Mouse (Mus musculus): Measurements from ENCODE around the gene Clstn2. TPM values are rescaled to one million over a fixed set of nuclear protein-coding genes. Genes with fewer than 3 reads are reported as not detected.

Clstn2 gene
- total and polyA plus RNA-seq, 3 experiments: 0.05 TPM; not detected in 2

DNA sequence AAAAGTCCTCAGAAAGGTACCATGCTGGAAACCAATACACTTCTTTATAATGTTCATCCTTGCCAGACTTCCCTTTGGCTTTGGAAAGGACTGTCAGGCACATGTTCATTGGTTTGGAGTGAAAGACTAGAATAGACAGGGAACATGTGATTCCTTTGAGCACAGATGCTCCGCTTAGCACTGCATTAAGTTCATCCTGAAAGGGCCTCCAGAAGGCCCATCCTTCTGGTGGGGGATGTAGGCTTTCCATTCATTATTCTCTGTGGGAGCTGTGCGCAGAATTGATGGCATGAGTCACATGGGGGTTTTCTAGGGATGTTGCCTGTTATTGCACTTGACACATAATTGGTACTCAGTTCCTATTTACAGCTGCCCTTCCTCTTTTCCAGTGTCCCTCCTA, 498.8 kb downstream of the Clstn2 start:
- ATAC-seq (ENCODE audit: extremely low read depth, insufficient number of reproducible peaks, low FRiP score, poor library complexity, severe bottlenecking) (no peak), DNase-seq (ENCODE audit: low spot score) (no peak)
- H3K4me3 ChIP-seq (ENCODE audit: low read depth, low read length): no peak overlapping the region
- no peaks in the 10 kb centered on the region for H3K27me3 ChIP-seq (ENCODE audit: insufficient read depth, low read length)
- TF ChIP-seq GATA1 (IDR thresholded peaks at IDR 0.05; ENCODE audit: borderline replicate concordance, low read length): no peak
- TF ChIP-seq TAL1 (conservative IDR thresholded peaks at IDR 0.05; ENCODE audit: low read depth, low read length): no peak
- TF ChIP-seq CTCF (IDR thresholded peaks at IDR 0.05; ENCODE audit: low read depth, low read length): no peak
- TF ChIP-seq GATA2 (IDR thresholded peaks at IDR 0.05; ENCODE audit: borderline replicate concordance, low read depth, low read length): no peak
- TF ChIP-seq POLR2AphosphoS5 (IDR thresholded peaks at IDR 0.05; ENCODE audit: insufficient replicate concordance, low read depth, low read length): no peak
- no peaks in the 10 kb centered on the region for H3K36me3 ChIP-seq (replicated peaks)
- peaks cover 53% of the 10 kb centered on the region for H3K9me3 ChIP-seq (replicated peaks)
- H3K4me1 ChIP-seq (ENCODE audit: insufficient read depth, low read depth, low read length): no peaks in the 10 kb centered on the region

- no peak for TF ChIP-seq CTCF (IDR thresholded peaks at IDR 0.05; ENCODE audit: low read depth, low read length)
- TF ChIP-seq GATA1 (IDR thresholded peaks at IDR 0.05; ENCODE audit: borderline replicate concordance, low read length): no peak
- TF ChIP-seq POLR2AphosphoS5 (IDR thresholded peaks at IDR 0.05; ENCODE audit: insufficient replicate concordance, low read depth, low read length): no peak
- no peak for TF ChIP-seq TAL1 (conservative IDR thresholded peaks at IDR 0.05; ENCODE audit: low read depth, low read length)
- TF ChIP-seq GATA2 (IDR thresholded peaks at IDR 0.05; ENCODE audit: borderline replicate concordance, low read depth, low read length): no peak
- no peak for DNase-seq (ENCODE audit: low spot score)
- H3K4me3 ChIP-seq (ENCODE audit: low read depth, low read length): no peak overlapping the region
These were observed 499.7 kb downstream of the Clstn2 start for GRCm38 (mm10) chr9:97533306-97533705.

GRCm38 (mm10) chr9:97532536-97532935, 500.4 kb downstream of the Clstn2 start:
- ATAC-seq (ENCODE audit: extremely low read depth, insufficient number of reproducible peaks, low FRiP score, poor library complexity, severe bottlenecking): no peak
- DNase-seq (ENCODE audit: low spot score): no peak

More at GRCm38 (mm10) chr9:97533306-97533705, 499.7 kb downstream of the Clstn2 start:
- Histone ChIP-seq H3K27me3 (ENCODE audit: insufficient read depth, low read length) (no peaks in the 10 kb centered on the region), H3K9me3 (replicated peaks) (peaks cover 53% of the 10 kb centered on the region), H3K4me1 (ENCODE audit: insufficient read depth, low read depth, low read length) (no peaks in the 10 kb centered on the region), H3K36me3 (replicated peaks) (no peaks in the 10 kb centered on the region)
- no peak for ATAC-seq (ENCODE audit: extremely low read depth, insufficient number of reproducible peaks, low FRiP score, poor library complexity, severe bottlenecking)

DNA sequence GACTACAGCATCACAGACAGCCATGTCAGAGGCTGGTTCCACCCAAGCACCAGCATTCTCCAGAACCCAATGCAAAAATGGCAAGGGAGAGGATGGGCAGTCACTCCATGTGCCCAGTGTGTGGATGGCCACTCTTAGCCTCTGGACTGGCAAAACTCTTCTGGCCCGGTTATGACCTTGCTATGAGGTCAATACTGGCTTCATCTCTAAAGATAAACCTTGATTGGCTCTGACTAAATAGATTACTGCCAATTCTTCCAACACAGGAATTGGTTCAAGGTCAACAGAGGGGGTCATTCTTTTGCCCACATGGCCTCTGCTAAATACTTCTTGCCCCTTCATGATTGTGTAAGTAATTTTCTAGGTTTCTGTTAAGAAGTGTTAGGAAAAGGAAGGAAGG, 505.1 kb downstream of the Clstn2 start:
- no peak overlapping the region for H3K4me3 ChIP-seq (ENCODE audit: low read depth, low read length)
- H3K4me1 ChIP-seq (ENCODE audit: insufficient read depth, low read depth, low read length): no peaks in the 10 kb centered on the region
- no peak for TF ChIP-seq GATA2 (IDR thresholded peaks at IDR 0.05; ENCODE audit: borderline replicate concordance, low read depth, low read length)
- TF ChIP-seq TAL1 (conservative IDR thresholded peaks at IDR 0.05; ENCODE audit: low read depth, low read length): no peak
- no peak for TF ChIP-seq CTCF (IDR thresholded peaks at IDR 0.05; ENCODE audit: low read depth, low read length)
- ATAC-seq (ENCODE audit: extremely low read depth, insufficient number of reproducible peaks, low FRiP score, poor library complexity, severe bottlenecking) (no peak), DNase-seq (ENCODE audit: low spot score) (no peak)
- no peaks in the 10 kb centered on the region for H3K36me3 ChIP-seq (replicated peaks)
- peaks cover 47% of the 10 kb centered on the region for H3K9me3 ChIP-seq (replicated peaks)
- no peaks in the 10 kb centered on the region for H3K27me3 ChIP-seq (ENCODE audit: insufficient read depth, low read length)

More at GRCm38 (mm10) chr9:97532536-97532935, 500.4 kb downstream of the Clstn2 start:
- peaks cover 53% of the 10 kb centered on the region for H3K9me3 ChIP-seq (replicated peaks)
- no peaks in the 10 kb centered on the region for H3K4me1 ChIP-seq (ENCODE audit: insufficient read depth, low read depth, low read length)
- TF ChIP-seq GATA1 (IDR thresholded peaks at IDR 0.05; ENCODE audit: borderline replicate concordance, low read length): no peak
- TF ChIP-seq GATA2 (IDR thresholded peaks at IDR 0.05; ENCODE audit: borderline replicate concordance, low read depth, low read length): no peak
- TF ChIP-seq CTCF (IDR thresholded peaks at IDR 0.05; ENCODE audit: low read depth, low read length): no peak
- TF ChIP-seq POLR2AphosphoS5 (IDR thresholded peaks at IDR 0.05; ENCODE audit: insufficient replicate concordance, low read depth, low read length): no peak
- no peak for TF ChIP-seq TAL1 (conservative IDR thresholded peaks at IDR 0.05; ENCODE audit: low read depth, low read length)
- no peaks in the 10 kb centered on the region for H3K27me3 ChIP-seq (ENCODE audit: insufficient read depth, low read length)
- no peaks in the 10 kb centered on the region for H3K36me3 ChIP-seq (replicated peaks)
- H3K4me3 ChIP-seq (ENCODE audit: low read depth, low read length): no peak overlapping the region

- Histone ChIP-seq H3K9me3 (replicated peaks) (peaks cover 42% of the 10 kb centered on the region), H3K4me3 (ENCODE audit: low read depth, low read length) (no peak overlapping the region), H3K4me1 (ENCODE audit: insufficient read depth, low read depth, low read length) (no peaks in the 10 kb centered on the region), H3K27me3 (ENCODE audit: insufficient read depth, low read length) (no peaks in the 10 kb centered on the region), H3K36me3 (replicated peaks) (no peaks in the 10 kb centered on the region)
- no peak for TF ChIP-seq TAL1 (conservative IDR thresholded peaks at IDR 0.05; ENCODE audit: low read depth, low read length)
- TF ChIP-seq GATA2 (IDR thresholded peaks at IDR 0.05; ENCODE audit: borderline replicate concordance, low read depth, low read length): no peak
- TF ChIP-seq GATA1 (IDR thresholded peaks at IDR 0.05; ENCODE audit: borderline replicate concordance, low read length): no peak
- no peak for TF ChIP-seq CTCF (IDR thresholded peaks at IDR 0.05; ENCODE audit: low read depth, low read length)
- no peak for TF ChIP-seq POLR2AphosphoS5 (IDR thresholded peaks at IDR 0.05; ENCODE audit: insufficient replicate concordance, low read depth, low read length)
- ATAC-seq (ENCODE audit: extremely low read depth, insufficient number of reproducible peaks, low FRiP score, poor library complexity, severe bottlenecking) (no peak), DNase-seq (ENCODE audit: low spot score) (no peak)
These were observed 505.7 kb downstream of the Clstn2 start for GRCm38 (mm10) chr9:97527276-97527675.

DNA sequence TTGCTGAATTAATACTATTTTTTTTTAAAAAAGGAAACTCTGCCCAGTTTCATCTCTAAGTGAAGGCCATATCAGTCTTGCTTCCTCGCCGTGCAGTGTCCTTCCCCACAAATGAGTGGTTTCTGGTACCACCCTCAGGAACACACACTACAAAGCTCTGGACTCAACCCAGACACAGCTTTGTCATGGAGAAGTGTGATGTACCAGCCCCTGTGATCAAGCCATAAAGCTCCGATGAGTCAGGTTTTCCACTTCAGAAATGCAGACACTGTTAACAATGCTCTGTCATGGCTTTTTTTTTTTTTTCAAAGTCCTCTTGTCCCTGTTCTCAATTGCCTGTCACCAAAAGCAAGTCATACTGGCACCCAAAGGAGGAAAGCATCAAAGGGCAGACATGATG, 507.4 kb downstream of the Clstn2 start:
- Histone ChIP-seq H3K27me3 (ENCODE audit: insufficient read depth, low read length) (no peaks in the 10 kb centered on the region), H3K4me3 (ENCODE audit: low read depth, low read length) (no peak overlapping the region), H3K4me1 (ENCODE audit: insufficient read depth, low read depth, low read length) (no peaks in the 10 kb centered on the region), H3K36me3 (replicated peaks) (no peaks in the 10 kb centered on the region), H3K9me3 (replicated peaks) (peaks cover 44% of the 10 kb centered on the region)
- ATAC-seq (ENCODE audit: extremely low read depth, insufficient number of reproducible peaks, low FRiP score, poor library complexity, severe bottlenecking): no peak
- TF ChIP-seq GATA2 (IDR thresholded peaks at IDR 0.05; ENCODE audit: borderline replicate concordance, low read depth, low read length) (no peak), CTCF (IDR thresholded peaks at IDR 0.05; ENCODE audit: low read depth, low read length) (no peak), POLR2AphosphoS5 (IDR thresholded peaks at IDR 0.05; ENCODE audit: insufficient replicate concordance, low read depth, low read length) (no peak), TAL1 (conservative IDR thresholded peaks at IDR 0.05; ENCODE audit: low read depth, low read length) (no peak), GATA1 (IDR thresholded peaks at IDR 0.05; ENCODE audit: borderline replicate concordance, low read length) (no peak)
- DNase-seq (ENCODE audit: low spot score): no peak
